In the genomic region with DNA sequence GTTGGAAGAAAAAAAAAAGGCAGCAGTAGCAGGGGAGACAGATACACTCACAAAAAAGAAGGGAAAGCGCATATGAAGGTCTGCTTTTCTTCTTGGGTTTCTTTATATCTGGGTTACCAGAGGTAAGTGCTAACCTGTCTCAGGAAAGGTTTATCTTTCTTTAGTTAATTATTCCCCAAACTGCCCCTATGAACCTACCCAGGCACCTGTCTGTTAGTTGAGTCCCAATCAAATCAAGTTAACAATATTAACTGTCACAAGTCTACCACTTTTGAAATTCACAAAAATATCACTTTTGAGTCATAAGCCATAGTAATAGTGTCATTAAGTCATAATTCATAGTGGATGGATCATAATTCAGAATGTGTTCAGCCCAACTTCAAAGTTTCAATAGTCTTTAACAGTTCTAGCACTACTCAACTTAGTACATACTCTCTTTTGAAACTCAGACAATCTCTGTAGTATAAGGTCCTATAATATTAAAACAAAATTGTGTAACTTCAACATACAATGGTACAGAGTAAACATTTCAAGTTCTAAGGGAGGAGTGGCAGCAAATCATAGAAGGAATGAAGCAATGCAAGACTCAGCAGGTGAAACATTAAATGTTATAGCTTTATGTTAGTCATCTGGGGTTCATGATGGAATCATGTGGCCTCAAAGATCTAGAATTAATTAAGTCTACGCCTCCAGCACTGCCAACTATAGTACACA, we compare ENCODE assay signal across 25 mouse cellular contexts. TPM values are rescaled to one million over a fixed set of nuclear protein-coding genes. Genes with fewer than 3 reads are reported as not detected.
"Had no signal": no experiment of that assay in that cellular context is flagged by ENCODE, and none has a peak within 500 bp of the region (broad histone marks: within the 10 kb centered on the region; RNA-seq: fewer than 3 reads in every experiment).

No protein-coding gene starts in this region.

- H3K9ac ChIP-seq: forebrain, postnatal 0 days; heart, embryonic 13.5 days; heart, embryonic 15.5 days; hindbrain, embryonic 13.5 days; hindbrain, embryonic 15.5 days; limb, embryonic 12.5 days had no signal

- H3K4me2 ChIP-seq: heart, embryonic 11.5 days; heart, embryonic 13.5 days; heart, embryonic 15.5 days; hindbrain, embryonic 13.5 days; hindbrain, embryonic 15.5 days; limb, embryonic 12.5 days; liver, embryonic 11.5 days had no signal

- H3K36me3 ChIP-seq: heart, embryonic 13.5 days; heart, embryonic 15.5 days; hindbrain, embryonic 13.5 days; hindbrain, embryonic 15.5 days; limb, embryonic 10.5 days; limb, embryonic 12.5 days had no signal

- ATAC-seq: forebrain, postnatal 0 days; hindbrain, postnatal 0 days had no signal

- H3K4me3 ChIP-seq: heart, adult 2 months; heart, embryonic 13.5 days; heart, embryonic 15.5 days; hindbrain, embryonic 13.5 days; hindbrain, embryonic 15.5 days; layer of hippocampus, adult 2 months; left cerebral cortex, adult 2 months; limb, embryonic 10.5 days; limb, embryonic 12.5 days had no signal

- H3K9me3 ChIP-seq: heart, embryonic 13.5 days; heart, embryonic 15.5 days; hindbrain, embryonic 13.5 days; hindbrain, embryonic 15.5 days; limb, embryonic 10.5 days; limb, embryonic 12.5 days had no signal

- H3K27me3 ChIP-seq: heart, embryonic 13.5 days; heart, embryonic 15.5 days; hindbrain, embryonic 13.5 days; hindbrain, embryonic 15.5 days; limb, embryonic 12.5 days had no signal

- H3K4me1 ChIP-seq: heart, embryonic 13.5 days; heart, embryonic 15.5 days; hindbrain, embryonic 13.5 days; hindbrain, embryonic 15.5 days; limb, embryonic 10.5 days; limb, embryonic 12.5 days had no signal

- H3K27ac ChIP-seq: heart, adult 2 months; heart, embryonic 13.5 days; heart, embryonic 15.5 days; hindbrain, embryonic 13.5 days; hindbrain, embryonic 15.5 days; hindbrain, postnatal 0 days; layer of hippocampus, adult 2 months; left cerebral cortex, adult 2 months; limb, embryonic 10.5 days; limb, embryonic 12.5 days had no signal

- DNase-seq: forebrain, postnatal 0 days; gastrocnemius, postnatal 14 days; gastrocnemius, postnatal 36 days; heart, adult 2 months; heart, postnatal 14 days; heart, postnatal 36 days; kidney, adult 18-20 months; kidney, adult 8-10 months; kidney, postnatal 10 days; kidney, postnatal 25 days; kidney, postnatal 4 days; liver had no signal

RNA-seq across cellular contexts. Expression of a gene that starts 45.4 kb away (rescaled TPM):
- polyA plus RNA-seq: gonadal fat pad, adult 2 months; heart, postnatal 0 days had no signal
